Mouse (Mus musculus): ENCODE results near the gene Alpl. TPM values are rescaled to one million over a fixed set of nuclear protein-coding genes. Genes with fewer than 3 reads are reported as not detected.

The Alpl gene
- polyA plus RNA-seq, 1 experiment from 2014 or later: 21.2 TPM

- Histone ChIP-seq H3K9ac (ENCODE audit: low read depth, low read length) (no peak overlapping the region), H3K9me3 (ENCODE audit: control insufficient read depth, low read length) (no peaks in the 10 kb centered on the region), H3K4me2 (replicated peaks; ENCODE audit: low read depth, low read length) (no peak overlapping the region), H3K4me3 (ENCODE audit: low read depth, low read length) (no peak overlapping the region), H3K36me3 (ENCODE audit: control insufficient read depth, insufficient read depth, low read length) (no peaks in the 10 kb centered on the region), H3K4me1 (replicated peaks; ENCODE audit: control insufficient read depth, insufficient read depth, low read length) (no peaks in the 10 kb centered on the region), H3K27ac (ENCODE audit: low read depth, low read length) (no peak overlapping the region), H3K27me3 (ENCODE audit: control insufficient read depth, insufficient read depth, low read length) (no peaks in the 10 kb centered on the region)
- WGBS: 82% methylated on average over 7 of the region's 7 CpGs
- DNase-seq (ENCODE audit: low spot score) (no peak), ATAC-seq (ENCODE audit: low FRiP score) (no peak)
Observed at GRCm38 (mm10) chr4:137814140-137814539, 18.0 kb upstream of the Alpl start.

- H3K4me1 ChIP-seq (replicated peaks; ENCODE audit: control insufficient read depth, insufficient read depth, low read length): no peaks in the 10 kb centered on the region
- no peak for DNase-seq (ENCODE audit: low spot score)
- H3K27ac ChIP-seq (ENCODE audit: low read depth, low read length): no peak overlapping the region
- H3K36me3 ChIP-seq (ENCODE audit: control insufficient read depth, insufficient read depth, low read length): no peaks in the 10 kb centered on the region
- no peaks in the 10 kb centered on the region for H3K9me3 ChIP-seq (ENCODE audit: control insufficient read depth, low read length)
- H3K4me3 ChIP-seq (ENCODE audit: low read depth, low read length): no peak overlapping the region
- H3K9ac ChIP-seq (ENCODE audit: low read depth, low read length): no peak overlapping the region
- no peak for ATAC-seq (ENCODE audit: low FRiP score)
- no peak overlapping the region for H3K4me2 ChIP-seq (replicated peaks; ENCODE audit: low read depth, low read length)
- no peaks in the 10 kb centered on the region for H3K27me3 ChIP-seq (ENCODE audit: control insufficient read depth, insufficient read depth, low read length)
- WGBS: 72% methylated on average over 13 of the region's 13 CpGs
Observed at GRCm38 (mm10) chr4:137812946-137813708, 16.9 kb upstream of the Alpl start.

- H3K9ac ChIP-seq (ENCODE audit: low read depth, low read length): no peak overlapping the region
- no peaks in the 10 kb centered on the region for H3K4me1 ChIP-seq (replicated peaks; ENCODE audit: control insufficient read depth, insufficient read depth, low read length)
- no peaks in the 10 kb centered on the region for H3K9me3 ChIP-seq (ENCODE audit: control insufficient read depth, low read length)
- H3K4me3 ChIP-seq (ENCODE audit: low read depth, low read length): no peak overlapping the region
- ATAC-seq (ENCODE audit: low FRiP score): no peak
- no peak overlapping the region for H3K4me2 ChIP-seq (replicated peaks; ENCODE audit: low read depth, low read length)
- no peak for DNase-seq (ENCODE audit: low spot score)
- 77% methylated on average over 4 of the region's 4 CpGs for WGBS
- no peaks in the 10 kb centered on the region for H3K27me3 ChIP-seq (ENCODE audit: control insufficient read depth, insufficient read depth, low read length)
- H3K36me3 ChIP-seq (ENCODE audit: control insufficient read depth, insufficient read depth, low read length): no peaks in the 10 kb centered on the region
- H3K27ac ChIP-seq (ENCODE audit: low read depth, low read length): no peak overlapping the region
Observed at GRCm38 (mm10) chr4:137809999-137810398, 13.8 kb upstream of the Alpl start.

- WGBS: 83% methylated on average over 7 of the region's 7 CpGs
- H3K4me3 ChIP-seq (ENCODE audit: low read depth, low read length): no peak overlapping the region
- H3K4me2 ChIP-seq (replicated peaks; ENCODE audit: low read depth, low read length): no peak overlapping the region
- ATAC-seq (ENCODE audit: low FRiP score): no peak
- no peak overlapping the region for H3K27ac ChIP-seq (ENCODE audit: low read depth, low read length)
- H3K36me3 ChIP-seq (ENCODE audit: control insufficient read depth, insufficient read depth, low read length): no peaks in the 10 kb centered on the region
- H3K9me3 ChIP-seq (ENCODE audit: control insufficient read depth, low read length): no peaks in the 10 kb centered on the region
- no peaks in the 10 kb centered on the region for H3K4me1 ChIP-seq (replicated peaks; ENCODE audit: control insufficient read depth, insufficient read depth, low read length)
- no peaks in the 10 kb centered on the region for H3K27me3 ChIP-seq (ENCODE audit: control insufficient read depth, insufficient read depth, low read length)
- H3K9ac ChIP-seq (ENCODE audit: low read depth, low read length): no peak overlapping the region
- DNase-seq (ENCODE audit: low spot score): no peak
Observed at GRCm38 (mm10) chr4:137807301-137807851, 11.2 kb upstream of the Alpl start.

- H3K4me2 ChIP-seq (replicated peaks; ENCODE audit: low read depth, low read length): no peak overlapping the region
- no peak overlapping the region for H3K4me3 ChIP-seq (ENCODE audit: low read depth, low read length)
- ATAC-seq (ENCODE audit: low FRiP score) (no peak), DNase-seq (ENCODE audit: low spot score) (no peak)
- peaks cover 4% of the 10 kb centered on the region; the same call in 1 of the 2 replicates for H3K4me1 ChIP-seq (replicated peaks; ENCODE audit: control insufficient read depth, insufficient read depth, low read length)
- H3K27ac ChIP-seq (ENCODE audit: low read depth, low read length): no peak overlapping the region
- no peaks in the 10 kb centered on the region for H3K36me3 ChIP-seq (ENCODE audit: control insufficient read depth, insufficient read depth, low read length)
- 0 out of 2 replicates have a peak, but pooled peaks cover under 1% of the 10 kb centered on the region for H3K27me3 ChIP-seq (ENCODE audit: control insufficient read depth, insufficient read depth, low read length)
- H3K9me3 ChIP-seq (ENCODE audit: control insufficient read depth, low read length): no peaks in the 10 kb centered on the region
- 21% methylated on average over 12 of the region's 12 CpGs for WGBS
- no peak overlapping the region for H3K9ac ChIP-seq (ENCODE audit: low read depth, low read length)
Observed at GRCm38 (mm10) chr4:137801196-137801595, 5.0 kb upstream of the Alpl start.

- H3K27me3 ChIP-seq (ENCODE audit: control insufficient read depth, insufficient read depth, low read length): 0 out of 2 replicates have a peak, but pooled peaks cover 2% of the 10 kb centered on the region
- DNase-seq (ENCODE audit: low spot score) (no peak), ATAC-seq (ENCODE audit: low FRiP score) (no peak)
- H3K27ac ChIP-seq (ENCODE audit: low read depth, low read length): no peak overlapping the region
- H3K9me3 ChIP-seq (ENCODE audit: control insufficient read depth, low read length): no peaks in the 10 kb centered on the region
- WGBS: 16% methylated on average over 11 of the region's 11 CpGs
- H3K4me3 ChIP-seq (ENCODE audit: low read depth, low read length): no peak overlapping the region
- H3K4me2 ChIP-seq (replicated peaks; ENCODE audit: low read depth, low read length): no peak overlapping the region
- H3K36me3 ChIP-seq (ENCODE audit: control insufficient read depth, insufficient read depth, low read length): no peaks in the 10 kb centered on the region
- H3K9ac ChIP-seq (ENCODE audit: low read depth, low read length): no peak overlapping the region
- peaks cover 4% of the 10 kb centered on the region for H3K4me1 ChIP-seq (replicated peaks; ENCODE audit: control insufficient read depth, insufficient read depth, low read length)
Observed at GRCm38 (mm10) chr4:137800324-137800723, 4.1 kb upstream of the Alpl start.

- H3K27ac ChIP-seq (ENCODE audit: low read depth, low read length): no peak overlapping the region
Observed at GRCm38 (mm10) chr4:137797038-137797437, 854 bp upstream of the Alpl start.

GRCm38 (mm10) chr4:137794178-137794900, 1.8 kb downstream of the Alpl start:
- Histone ChIP-seq H3K27me3 (ENCODE audit: control insufficient read depth, insufficient read depth, low read length) (0 out of 2 replicates have a peak, but pooled peaks cover 2% of the 10 kb centered on the region), H3K27ac (ENCODE audit: low read depth, low read length) (no peak overlapping the region), H3K36me3 (ENCODE audit: control insufficient read depth, insufficient read depth, low read length) (no peaks in the 10 kb centered on the region), H3K4me2 (replicated peaks; ENCODE audit: low read depth, low read length) (0 out of 2 replicates have a peak overlapping the region, but pooled peaks have one; percentile 6), H3K4me3 (ENCODE audit: low read depth, low read length) (no peak overlapping the region), H3K9me3 (ENCODE audit: control insufficient read depth, low read length) (no peaks in the 10 kb centered on the region), H3K4me1 (replicated peaks; ENCODE audit: control insufficient read depth, insufficient read depth, low read length) (peaks cover 2% of the 10 kb centered on the region; the same call in 1 of the 2 replicates), H3K9ac (ENCODE audit: low read depth, low read length) (no peak overlapping the region)
- ATAC-seq (ENCODE audit: low FRiP score) (no peak), DNase-seq (ENCODE audit: low spot score) (no peak)
- WGBS: 85% methylated on average over 13 of the region's 13 CpGs

More at GRCm38 (mm10) chr4:137797038-137797437, 854 bp upstream of the Alpl start:
- no peaks in the 10 kb centered on the region for H3K36me3 ChIP-seq (ENCODE audit: control insufficient read depth, insufficient read depth, low read length)
- no peak overlapping the region for H3K4me2 ChIP-seq (replicated peaks; ENCODE audit: low read depth, low read length)
- H3K9me3 ChIP-seq (ENCODE audit: control insufficient read depth, low read length): no peaks in the 10 kb centered on the region
- WGBS: 65% methylated on average over 4 of the region's 4 CpGs
- DNase-seq (ENCODE audit: low spot score) (no peak), ATAC-seq (ENCODE audit: low FRiP score) (no peak)
- peaks cover 4% of the 10 kb centered on the region for H3K4me1 ChIP-seq (replicated peaks; ENCODE audit: control insufficient read depth, insufficient read depth, low read length)
- H3K9ac ChIP-seq (ENCODE audit: low read depth, low read length): no peak overlapping the region
- H3K27me3 ChIP-seq (ENCODE audit: control insufficient read depth, insufficient read depth, low read length): 0 out of 2 replicates have a peak, but pooled peaks cover 2% of the 10 kb centered on the region
- H3K4me3 ChIP-seq (ENCODE audit: low read depth, low read length): no peak overlapping the region
